Mouse (Mus musculus) frontal cortex, postnatal 10 days (tissue): ENCODE measurements around the gene Olfr64.

ENCODE experiments used
- DNase-seq, 2 experiments: peaks; one replicate each; pipeline ENCODE4 v3.0.0; 2022; ENCODE audit warnings: low spot score in 2 of 2, mixed read lengths in 1 of 2

The Olfr64 gene

DNA sequence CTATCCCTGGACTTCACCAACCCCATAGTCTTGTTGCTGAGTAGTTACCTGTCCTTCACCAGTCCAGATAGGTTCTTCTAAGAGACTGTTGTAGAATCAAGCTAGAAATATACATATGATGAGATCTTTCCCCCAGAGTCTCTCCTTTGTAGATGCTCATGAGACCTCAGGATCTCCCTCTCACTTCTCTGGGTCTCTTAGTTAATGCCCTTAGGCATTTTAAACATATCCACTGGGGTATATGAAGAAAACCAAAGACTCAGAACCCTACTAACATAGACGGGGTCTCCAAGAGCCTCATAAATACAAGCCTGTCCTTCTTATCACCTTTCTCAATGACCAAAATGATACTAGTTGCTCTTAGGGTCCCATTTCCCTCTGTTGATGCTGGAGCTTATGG is at the start of gene Olfr64:
TSS of gene Olfr64 (minus strand) at position 101 of the 400 bp plus-strand sequence.
- no peak for DNase-seq

DNA sequence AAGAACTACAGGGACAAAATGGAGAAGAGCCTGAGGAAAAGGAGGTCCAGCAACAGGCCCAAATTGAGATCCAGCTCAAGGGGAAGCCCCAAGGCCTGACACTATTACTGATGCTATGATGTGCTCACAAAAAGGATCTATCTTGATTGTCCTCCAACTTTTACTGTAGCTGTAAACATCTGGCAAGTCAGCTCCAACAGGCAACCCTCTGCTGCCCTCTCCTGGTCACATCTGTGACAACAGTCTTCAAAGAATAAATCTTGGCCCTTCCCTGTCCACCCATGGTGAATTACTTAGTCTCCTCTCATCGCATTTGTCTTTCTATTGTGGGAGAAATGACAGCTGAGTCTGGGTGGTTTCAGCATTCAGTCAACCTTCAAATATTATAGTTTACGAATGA is 48.4 kb upstream of the Olfr64 start:
- DNase-seq = peak in 1 of 2 experiments; percentile 8

DNA sequence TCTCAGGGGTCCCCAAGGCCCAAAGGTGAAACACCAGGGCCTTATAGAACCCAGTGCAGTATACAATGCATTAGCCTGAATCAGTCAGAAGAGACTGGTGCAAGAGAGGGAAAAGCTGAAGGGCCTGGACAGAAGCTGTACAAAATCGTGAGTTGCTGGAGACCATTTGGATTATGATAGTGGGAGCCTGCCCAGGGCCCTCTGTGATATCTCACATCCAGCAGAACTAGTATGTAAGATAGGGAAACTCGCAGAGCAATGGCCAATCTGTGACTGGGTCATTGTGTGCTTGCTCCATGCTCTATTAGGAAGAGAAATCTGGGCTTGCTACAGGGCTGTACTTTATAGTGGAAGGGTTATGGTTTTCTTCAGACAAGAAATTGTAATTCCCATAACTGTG is 40.0 kb upstream of the Olfr64 start, which contains the start of gene Olfr632:
TSS of gene Olfr632 (plus strand) at position 84 of the 400 bp plus-strand sequence.
- no peak for DNase-seq

DNA sequence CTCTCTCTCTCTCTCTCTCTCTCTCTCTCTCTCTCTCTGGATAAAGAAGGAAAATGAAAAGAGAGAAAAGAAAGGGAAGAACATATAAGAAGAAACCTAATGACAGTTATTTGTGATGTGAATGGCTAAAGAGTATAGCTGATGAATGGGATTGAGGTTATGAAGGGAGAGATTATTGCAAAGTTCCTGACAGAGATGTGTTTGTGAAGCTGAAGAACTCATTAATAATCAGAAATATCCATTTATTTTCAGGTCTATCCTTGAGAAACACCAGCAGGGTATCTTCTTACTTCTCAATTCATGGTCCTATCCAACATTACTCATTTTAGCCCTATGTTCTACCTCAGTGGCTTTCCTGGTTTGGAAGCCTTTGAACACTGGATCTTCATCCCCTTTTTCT is 34.2 kb upstream of the Olfr64 start, which contains the start of gene Olfr631:
TSS of gene Olfr631 (plus strand) at position 301 of the 400 bp plus-strand sequence.
- DNase-seq = no peak

DNA sequence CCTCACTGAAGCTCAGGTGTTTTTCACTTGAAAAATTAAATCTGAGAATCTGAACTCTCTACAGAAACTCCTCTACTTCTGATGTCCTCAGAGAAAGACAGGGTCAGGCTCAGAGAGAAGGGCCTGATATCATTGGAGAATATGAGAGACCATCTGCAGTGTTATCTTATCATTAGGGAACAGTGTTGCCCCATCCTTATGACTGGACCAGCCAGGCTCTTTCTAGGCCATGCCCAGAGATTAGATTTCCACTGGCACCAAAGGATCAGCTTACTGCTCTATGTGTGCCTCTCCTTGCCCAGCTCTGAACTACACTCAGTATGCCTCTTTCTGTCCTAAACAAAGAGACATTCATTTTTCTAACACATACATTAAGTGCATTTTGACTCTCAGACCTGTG is 21.1 kb upstream of the Olfr64 start:
- DNase-seq = no peak

DNA sequence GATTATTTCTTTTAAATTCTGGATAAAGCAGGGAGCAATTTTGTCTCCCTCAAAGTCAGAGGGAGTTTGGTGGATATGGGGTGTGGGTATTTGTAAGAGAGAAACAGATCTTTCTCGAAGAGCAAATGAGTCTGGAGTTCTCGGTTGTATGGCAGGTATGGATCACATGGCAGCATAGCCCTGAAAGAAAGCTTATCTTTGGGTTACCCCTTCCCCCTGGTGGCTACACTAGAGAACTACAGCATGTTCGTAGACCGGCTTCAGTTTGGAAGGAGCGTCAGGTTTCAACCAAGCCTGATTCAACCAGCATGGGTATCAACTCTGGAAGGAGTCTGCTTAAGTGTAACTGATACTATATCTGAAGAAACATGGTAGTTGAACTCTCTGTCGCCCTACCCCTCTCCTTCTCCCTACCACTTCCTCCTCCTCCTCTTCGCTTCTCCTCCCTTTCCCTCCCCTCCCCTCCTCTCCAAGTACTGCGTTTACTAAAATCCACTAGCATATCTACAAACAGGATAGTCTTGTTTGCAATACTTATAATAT is 18.8 kb upstream of the Olfr64 start:
- no peak for DNase-seq

DNA sequence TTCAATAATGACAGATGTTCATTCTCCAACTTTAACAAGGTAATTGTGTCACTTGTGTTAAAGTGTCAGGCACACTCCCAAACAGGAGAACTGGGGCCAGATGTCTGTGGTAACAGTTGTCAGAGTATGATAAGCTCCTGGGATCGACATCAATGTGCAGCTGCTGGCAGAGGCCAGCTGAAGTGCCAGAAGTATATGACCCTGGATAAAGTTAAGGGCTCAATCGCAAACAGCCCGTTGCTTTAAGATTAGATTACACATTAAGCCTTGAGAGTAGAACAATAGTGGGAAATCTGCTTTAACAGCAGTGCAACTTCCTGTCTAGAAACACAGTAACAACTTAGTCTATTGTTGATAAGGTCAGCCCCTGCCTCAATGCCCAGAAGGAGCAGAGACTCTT is 15.8 kb upstream of the Olfr64 start:
- DNase-seq = no peak

DNA sequence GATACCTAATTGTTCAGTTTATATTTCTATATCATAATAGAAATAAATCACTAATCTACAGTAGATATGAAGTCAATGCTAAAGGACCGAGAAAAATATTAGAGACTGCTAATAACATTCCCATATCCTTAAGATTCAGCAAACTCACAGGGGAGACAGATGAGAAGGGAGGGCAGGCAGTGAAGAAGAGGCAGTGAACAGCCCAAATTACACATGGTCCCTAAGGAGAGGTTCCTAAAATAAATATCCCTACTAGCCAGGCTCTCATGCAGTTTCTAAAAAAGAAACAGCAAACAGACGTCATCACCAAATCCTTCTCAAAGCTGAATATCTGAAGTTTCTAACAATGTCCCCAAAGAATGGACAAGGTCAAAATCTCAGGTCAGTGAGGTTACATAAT is 8.9 kb upstream of the Olfr64 start, which contains the start of gene Olfr65:
TSS of gene Olfr65 (plus strand) at position 301 of the 400 bp plus-strand sequence.
- no peak for DNase-seq

DNA sequence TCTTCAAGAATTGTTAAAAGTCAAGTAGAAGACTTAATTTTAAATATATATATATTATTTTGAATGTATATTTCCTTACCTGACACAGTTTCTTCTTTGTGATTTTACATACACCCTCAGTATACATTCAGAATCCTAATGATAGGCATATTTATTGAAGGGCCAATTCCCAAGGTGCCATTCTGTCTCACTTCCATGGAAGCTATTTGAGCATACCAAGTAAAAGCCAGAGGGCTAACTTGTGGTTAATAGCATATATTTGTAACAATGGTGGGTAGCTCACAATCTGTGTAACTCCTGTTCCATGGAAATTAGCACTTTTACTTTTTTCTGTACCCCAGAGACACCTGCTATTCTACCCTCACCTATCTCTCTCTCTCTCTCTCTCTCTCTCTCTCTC is 8.1 kb downstream of the Olfr64 start, which contains the start of gene Olfr66:
TSS of gene Olfr66 (minus strand) at position 101 of the 400 bp plus-strand sequence.
- DNase-seq = no peak

DNA sequence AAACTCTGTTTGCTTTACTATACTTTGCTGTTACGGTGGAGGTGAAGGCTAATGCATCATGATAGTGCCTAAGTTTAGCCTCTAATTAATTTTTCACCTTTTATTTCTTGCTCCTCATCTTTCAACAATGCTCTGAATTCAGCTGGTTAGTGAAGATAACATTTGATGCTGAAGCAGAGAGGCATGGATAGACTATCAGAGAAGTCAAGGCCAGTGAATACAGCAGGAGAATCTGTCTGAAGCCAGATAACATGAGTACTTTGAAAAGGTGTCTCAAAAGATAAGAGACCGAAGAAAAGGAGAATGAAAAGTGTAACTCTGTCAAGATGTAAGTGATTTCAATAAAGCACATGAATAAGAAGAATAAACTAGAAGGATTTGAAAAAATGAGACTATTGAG is 17.2 kb downstream of the Olfr64 start:
- DNase-seq = no peak

DNA sequence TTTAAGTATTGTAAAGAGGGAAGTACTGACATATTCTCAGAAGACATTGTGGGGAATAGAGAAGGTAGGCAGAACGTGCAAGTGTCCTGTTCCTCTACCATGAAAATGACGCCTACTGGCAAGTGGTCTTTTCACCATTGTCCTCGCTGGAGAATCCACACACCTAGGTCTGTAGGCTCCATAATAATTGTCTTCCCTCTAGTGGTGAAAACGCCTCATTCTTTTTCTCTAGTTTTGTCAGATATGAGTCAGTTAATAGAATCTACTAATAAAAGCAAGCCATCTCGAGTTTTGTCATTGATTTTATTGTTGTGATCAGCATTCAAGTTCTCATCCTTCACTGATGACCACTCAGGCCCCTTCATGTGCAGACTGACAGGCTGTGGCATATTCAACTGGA is 19.8 kb downstream of the Olfr64 start:
- no peak for DNase-seq

DNA sequence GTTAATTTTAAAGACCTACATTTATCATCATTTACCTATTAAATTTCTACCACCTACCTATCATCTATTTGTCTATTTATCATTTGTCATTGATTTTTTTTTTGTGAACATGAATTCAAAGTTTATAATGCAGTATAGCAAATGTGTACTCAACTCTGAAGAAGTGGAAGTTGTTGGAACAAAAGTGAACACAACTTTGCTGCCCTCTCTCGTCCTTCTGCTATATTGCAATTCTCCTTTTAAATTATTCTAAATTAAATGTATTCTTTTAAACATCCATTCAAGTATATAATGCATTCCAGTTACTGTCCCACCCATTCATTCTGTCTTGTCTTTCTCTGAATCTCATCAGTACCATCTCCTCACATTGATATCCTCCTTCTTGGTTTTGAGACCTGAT is 21.2 kb downstream of the Olfr64 start:
- no peak for DNase-seq

DNA sequence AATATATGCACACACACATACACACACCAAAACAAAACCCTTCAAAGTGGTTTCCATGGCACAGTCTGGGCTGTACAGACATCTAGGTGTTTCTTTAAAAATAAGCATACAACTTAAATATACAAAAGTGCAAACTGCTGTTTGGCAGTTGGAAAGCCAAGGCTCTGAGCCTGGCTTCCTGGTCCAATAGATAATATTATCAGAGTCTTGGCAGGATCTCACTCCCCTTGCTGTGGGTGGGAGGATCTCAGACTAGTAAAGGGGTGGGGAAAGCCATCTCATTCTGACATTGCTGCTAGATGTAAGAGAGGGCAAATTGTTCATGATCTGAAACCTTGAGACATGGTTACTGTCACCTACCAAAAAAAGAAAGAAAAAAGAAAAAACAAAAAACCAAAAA is 23.6 kb downstream of the Olfr64 start:
- no peak for DNase-seq

DNA sequence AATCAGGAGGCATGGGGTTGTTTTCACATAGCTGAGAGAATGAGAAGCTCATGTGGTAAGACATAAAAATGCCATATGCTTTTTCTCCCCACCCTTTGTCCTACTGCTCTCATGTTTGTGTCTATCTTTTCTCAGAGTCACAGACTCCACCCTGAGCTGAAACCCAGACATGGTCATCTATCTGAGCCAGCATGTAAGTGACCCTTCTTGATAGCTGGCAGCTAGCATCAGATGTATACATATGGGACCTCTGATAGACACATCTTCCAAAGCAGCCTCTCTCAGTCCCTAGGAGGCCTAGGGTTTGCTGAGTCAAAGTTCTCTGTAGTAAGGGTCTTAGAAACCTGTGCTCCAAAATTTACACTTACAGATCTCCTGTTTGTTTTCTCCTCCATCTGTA is 28.6 kb downstream of the Olfr64 start:
- DNase-seq = no peak

DNA sequence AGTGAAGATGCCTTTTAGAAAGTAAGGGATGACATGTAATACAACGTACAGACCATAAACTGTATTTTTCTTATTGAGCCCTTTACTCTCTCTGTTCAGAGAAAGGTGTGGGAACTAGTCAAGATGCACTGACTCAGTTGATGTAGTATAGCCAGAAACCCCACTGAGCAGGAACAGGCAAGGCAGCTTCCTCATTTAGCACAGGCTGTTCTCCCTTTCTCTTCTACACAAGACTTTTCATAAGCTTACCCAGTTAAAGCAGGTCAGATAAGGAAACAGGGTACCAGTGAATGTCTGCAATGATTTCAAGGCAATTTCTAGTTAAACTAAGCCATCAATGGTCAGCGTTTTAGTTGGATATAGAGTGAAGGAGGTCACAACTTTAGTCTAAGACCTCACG is 32.8 kb downstream of the Olfr64 start:
- no peak for DNase-seq

DNA sequence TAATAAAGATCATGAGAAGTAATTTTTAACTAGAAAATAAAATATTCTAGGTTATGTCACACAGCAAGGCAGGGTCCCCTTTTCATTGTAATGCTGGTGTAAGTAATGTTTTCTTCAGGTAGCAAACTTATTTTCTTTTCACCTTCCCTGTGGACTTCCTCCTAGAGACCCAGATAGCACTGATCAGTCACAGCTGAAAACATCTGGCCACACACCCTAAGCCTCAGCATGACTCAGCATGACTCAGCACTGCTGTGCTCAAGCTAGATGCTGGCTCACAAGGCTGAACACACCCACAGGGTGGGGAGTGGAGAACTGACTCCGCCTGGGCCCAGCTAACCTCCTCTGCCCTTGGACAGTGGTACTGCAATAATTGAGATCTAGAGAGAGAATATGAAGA is 33.4 kb downstream of the Olfr64 start:
- no peak for DNase-seq

DNA sequence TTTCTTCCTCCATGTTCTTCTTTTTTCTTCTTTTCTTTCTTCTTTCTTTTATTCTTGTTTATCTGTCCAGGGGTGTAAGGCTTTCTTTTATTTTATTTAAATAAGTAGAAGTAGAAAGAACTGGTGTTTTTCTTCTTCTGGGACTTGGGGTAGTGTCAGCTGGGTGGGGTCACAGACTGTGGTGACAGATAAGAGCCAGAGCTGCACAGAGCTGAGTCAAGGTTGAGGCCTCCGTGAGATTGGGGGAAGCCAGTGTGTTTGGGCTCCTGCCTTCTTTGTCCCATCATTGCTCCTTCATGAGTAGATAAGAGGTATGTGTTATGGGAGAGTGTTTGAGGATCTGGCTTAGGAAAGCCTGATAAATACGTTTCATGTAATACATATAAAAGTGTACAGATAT is 35.2 kb downstream of the Olfr64 start:
- no peak for DNase-seq

DNA sequence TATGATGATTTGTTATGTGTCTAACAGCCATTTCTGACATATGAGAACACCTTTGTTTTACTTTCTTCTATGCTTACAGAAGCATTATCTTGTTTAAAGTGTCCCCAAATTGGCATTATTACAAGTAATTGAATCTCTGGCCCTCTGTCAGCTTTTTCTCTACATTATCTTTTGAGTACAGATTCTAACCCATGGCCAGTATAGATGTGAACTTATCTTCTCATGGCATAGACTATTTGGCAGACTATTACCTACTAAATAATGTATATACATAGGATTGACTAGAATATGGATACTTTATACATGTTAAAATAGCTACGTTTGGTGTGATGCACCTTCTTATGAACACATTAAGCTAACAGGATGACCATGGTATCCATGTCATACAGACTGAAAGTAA is 39.6 kb downstream of the Olfr64 start:
- DNase-seq = no peak

DNA sequence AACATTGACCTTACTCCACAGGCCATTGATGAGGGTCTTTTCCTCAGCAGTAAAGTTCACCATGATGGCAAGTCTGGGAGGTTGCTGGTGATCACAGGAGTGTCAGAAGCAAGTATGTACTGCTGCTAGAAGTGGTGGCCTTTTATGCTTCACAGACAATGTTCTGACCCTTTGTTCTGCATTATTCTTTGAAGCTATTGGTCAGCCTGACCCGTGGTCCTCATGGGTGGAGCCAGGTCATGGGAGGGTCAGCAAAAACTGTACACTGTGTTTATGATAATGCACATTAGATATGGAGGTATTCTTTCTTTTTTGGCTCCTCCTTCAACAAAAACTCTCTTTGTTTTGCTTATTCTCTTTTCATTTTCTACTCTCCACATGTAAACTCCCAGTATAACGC is 41.2 kb downstream of the Olfr64 start, which contains the start of gene Hbb-y:
TSS of gene Hbb-y (minus strand) at position 127 of the 400 bp plus-strand sequence.
- DNase-seq = no peak

DNA sequence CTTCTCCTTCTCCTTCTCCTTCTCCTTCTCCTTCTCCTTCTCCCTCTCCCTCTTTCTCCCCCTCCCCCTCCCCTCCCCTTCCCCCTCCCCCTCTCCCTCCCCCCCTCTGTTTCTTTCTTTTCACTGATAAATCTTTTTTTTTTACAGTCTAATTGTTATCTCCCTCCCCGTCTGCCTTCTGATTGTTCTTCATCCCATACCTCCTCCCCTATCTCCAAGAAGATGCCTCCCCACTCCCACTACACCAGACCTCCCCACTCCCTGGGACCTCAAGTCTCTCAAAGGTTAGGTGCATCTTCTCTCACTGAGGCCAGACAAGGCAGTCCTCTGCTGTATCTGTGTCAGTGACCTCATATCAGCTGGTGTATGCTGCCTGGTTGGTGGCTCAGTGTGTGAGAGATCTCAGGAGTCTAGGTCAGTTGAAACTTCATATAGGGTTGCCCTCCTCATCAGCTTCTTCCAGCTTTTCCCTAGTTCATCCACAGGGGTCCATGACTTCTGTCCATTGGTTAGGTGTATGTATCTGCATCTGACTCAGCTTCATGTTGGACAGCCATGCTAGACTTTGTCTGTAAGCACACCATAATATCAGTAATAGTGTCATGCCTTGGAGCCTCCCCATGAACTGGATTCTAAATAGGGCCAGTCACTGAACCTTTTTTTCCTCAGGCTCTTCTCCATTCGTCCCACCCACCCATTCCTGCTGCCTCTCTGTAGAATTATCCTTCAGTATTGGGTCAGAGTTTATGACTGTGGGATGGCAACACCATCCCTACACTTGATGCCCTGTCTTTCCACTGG is 49.6 kb downstream of the Olfr64 start:
- DNase-seq = no peak

DNA sequence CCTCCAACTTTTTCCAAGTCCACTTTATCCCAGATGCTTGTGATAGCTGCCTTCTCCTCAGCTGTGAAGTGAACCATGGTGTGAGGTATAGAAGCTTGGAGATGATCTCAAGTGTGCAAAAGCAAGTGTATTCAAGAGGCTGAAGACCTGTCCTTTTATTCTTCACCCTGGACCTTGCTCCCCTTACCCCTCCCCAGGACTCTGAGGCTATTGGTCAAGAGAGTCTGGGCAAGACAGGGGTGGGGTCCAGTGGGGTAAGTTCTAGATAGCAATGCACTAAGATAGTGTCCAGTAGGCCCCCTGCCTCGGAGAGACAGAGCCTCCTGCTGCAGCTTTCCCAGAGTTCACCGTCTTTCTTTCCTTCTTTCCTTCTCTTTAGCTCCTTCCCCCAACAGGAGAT is 51.3 kb downstream of the Olfr64 start, which contains the start of gene Hbb-bh1:
TSS of gene Hbb-bh1 (minus strand) at position 131 of the 400 bp plus-strand sequence.
- no peak for DNase-seq

DNA sequence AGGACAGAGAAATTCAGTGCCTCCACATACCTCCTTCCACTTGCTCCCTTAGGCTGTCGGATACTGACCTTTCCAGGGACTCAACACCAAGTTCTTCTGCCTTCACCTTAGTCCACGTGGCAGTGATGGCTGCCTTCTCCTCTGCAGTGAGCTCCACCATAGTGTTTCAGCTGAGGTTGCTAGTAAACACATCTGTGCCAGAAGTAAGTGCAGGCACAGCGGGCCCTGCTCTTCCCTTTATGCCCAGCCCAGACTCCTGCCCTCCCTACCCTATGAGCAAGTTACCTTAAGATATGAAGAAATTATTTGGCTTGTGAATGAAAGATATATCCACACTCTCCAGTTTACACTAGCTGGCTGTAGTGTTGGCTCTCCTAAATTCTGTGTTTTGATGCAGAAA is 54.0 kb downstream of the Olfr64 start, which contains the start of gene Hbb-bh2:
TSS of gene Hbb-bh2 (minus strand) at position 253 of the 400 bp plus-strand sequence.
- DNase-seq = no peak
